Mouse (Mus musculus): Measurements from ENCODE around the gene Gm10490. TPM values are rescaled to one million over a fixed set of nuclear protein-coding genes. Genes with fewer than 3 reads are reported as not detected.
"Not testable (repeated sequence)": the region's sequence is repeated elsewhere in the genome, so short reads cannot be mapped to it uniquely, and the experiment has no call there.

Gm10490 gene
- total RNA-seq (2021): not detected
- long read RNA-seq: 0 reads

DNA sequence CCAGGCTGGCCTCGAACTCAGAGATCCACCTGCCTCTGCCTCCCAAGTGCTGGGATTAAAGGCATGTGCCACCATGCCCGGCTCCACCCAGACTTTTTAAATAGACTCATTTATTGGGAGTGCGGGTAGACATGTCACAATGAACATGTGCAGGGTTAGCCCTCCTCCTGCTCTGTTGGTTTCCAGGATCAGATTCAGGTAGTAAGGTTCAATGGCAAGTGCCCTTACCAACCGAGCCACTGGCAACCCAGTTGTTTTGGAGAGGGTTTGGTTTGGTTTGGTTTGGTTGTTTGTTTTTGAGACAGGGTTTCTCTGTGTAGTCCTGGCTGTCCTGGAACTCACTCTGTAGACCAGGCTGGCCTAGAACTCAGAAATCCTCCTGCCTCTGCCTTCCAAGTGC lies at the start of gene Gm10490:
TSS of gene Gm10490 (plus strand) at position 301 of the 400 bp plus-strand sequence.
- not testable (repeated sequence) for DNase-seq (ENCODE audit: low spot score in 2 of 2)

DNA sequence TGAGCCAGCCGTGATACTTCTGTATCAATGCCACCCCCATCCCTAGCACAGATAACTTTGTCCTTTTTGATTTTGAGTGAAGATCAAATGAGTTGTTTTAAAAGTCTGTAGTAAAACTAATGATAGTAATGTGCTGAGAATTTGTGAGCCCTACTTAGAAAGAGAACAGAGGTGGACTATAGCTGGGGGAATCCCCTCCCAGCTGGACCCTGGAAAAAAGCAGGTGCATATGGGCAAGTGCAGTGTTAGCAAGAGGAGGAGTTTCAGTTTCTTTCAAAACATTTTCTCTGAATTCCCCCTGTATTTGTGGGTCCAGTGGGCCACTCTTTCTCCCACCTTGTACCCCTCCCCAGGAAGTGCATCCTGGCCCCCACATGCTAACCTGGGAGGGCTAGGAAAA lies 46.2 kb upstream of the Gm10490 start:
- no peak for DNase-seq (ENCODE audit: low spot score in 2 of 2)

DNA sequence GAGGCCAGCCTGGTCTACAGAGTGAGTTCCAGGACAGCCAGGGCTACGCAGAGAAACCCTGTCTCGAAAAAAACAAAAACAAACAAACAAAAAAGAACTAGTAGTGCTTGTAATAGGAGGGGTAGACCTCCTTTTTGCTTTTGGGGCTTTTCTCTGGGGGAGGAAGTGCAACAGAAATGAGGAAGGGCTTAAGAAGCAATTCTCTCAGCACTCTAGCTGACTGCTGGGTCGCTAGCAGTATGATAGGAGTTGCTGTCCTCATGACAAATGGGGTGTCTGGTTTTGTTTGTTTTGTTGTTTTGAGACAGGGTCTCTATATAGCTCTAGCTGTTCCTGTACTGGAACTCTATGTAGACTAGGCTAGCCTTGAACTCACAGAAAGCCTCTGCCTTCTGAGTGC lies 44.8 kb upstream of the Gm10490 start:
- DNase-seq (ENCODE audit: low spot score in 2 of 2): no peak

DNA sequence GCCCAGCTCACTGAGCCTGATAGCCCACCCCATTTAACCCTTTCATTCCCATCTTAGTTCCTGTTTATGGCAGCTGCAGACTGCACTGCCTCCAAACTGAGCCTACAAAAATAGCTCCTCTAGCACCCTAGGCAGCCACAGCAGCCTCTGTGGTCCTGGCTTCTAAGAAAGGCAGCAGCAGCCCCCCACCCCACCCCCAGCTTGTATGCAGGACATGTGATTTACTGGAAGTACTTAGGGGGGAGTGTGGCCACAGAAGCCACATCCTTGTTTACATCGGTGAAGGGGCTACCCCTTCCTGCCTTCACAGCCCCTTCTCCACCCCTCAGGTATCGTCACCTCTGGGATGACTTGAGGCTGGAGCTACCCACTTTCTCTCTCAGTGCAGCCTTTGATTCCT lies 44.0 kb upstream of the Gm10490 start:
- DNase-seq (ENCODE audit: low spot score in 2 of 2): no peak

DNA sequence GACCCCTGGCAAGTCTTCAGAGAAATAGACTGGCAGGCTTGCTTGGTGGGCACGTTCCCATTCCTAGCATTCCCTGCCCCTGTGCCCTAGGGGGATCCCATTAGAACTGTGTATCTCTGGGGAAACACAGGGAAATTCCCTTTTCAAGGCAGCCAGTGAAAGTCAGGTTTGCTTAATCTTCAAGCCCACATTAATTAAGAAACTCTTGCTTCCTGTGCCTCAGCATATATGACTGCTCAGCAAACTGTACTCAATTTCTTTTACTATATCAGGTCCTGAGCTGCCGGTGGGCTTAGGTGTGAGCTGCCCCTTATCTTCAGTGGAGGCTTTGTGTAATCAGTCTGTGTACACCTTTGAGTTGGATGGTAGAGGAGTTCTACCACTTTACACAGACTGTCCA lies 43.6 kb upstream of the Gm10490 start:
- no peak for DNase-seq (ENCODE audit: low spot score in 2 of 2)

DNA sequence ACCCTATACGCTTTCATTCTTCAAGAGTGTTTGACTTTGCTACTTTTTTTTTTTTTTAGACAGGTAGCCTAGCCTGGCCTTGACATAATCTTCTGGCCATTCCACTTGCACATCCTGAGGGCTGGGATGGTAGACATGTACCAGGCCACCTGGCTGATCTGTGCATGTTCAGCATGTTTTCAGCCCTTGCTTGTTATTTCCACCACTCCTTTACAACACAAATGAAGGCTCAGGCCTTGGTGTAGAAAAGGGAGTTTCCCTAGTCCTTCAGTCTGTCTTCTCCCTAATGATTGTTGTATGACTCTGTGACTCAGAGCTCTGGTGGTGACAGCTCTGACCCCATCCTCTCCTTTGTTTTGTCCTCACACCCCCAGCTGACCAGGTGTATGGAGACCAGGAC lies 42.2 kb upstream of the Gm10490 start:
- no peak for DNase-seq (ENCODE audit: low spot score in 2 of 2)

DNA sequence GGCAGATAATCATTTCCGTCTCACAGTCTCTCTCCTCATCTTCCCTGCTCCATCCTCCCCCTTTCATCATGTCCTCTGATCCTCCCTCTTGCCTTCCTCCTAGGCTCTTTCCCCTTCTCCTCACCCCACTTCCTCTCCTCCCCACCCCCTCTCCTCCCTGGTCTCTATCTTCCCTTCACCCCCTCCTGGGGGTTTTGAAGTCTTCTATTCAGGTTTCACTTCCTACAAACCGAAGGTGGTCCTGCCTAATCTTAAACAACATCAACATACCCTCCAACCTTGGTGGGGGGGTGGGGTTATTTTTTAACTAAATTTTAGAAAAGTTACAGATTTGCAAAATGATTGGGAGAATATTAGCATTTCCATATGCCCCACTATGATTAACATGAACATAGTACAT lies 40.8 kb upstream of the Gm10490 start:
- DNase-seq (ENCODE audit: low spot score in 2 of 2): no peak

DNA sequence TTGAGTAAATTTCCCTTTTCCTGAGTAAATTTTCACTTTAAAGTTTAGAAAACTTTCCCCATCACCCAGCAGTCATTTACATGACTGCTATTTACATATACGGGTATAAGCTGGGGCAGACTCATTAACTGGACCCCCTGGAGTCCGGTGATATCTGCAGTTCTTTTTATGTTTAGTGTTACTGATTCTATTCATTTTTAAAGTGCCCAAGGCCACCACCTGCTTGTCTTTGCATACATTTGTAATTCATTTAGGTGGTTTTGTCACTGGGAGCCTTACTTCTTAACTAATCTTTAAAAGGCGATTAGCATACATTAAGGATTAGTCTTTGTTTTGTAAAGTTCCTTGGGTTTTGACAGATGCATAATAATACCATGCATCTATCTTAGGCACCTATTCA lies 39.5 kb upstream of the Gm10490 start:
- no peak for DNase-seq (ENCODE audit: low spot score in 2 of 2)

DNA sequence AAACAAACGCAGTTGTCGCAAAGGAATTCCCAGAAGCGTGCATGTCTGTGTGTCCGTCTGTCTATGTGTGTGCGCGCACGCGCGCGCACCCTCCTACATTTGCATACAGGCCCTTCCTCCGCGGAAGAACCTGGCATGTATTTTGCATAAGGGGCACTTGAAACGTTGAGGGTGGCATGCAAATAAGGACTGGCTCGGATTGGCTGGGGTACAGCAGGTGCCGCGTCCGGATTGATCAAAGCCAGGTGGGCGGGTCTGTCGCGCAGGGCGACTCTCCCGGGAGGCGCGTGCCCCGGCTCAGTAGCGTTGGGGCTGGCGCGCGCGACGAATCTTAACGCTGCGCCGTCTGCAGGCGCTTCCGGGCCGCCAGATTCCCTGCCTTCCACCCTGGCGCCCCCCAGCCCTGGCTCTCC lies 31.3 kb upstream of the Gm10490 start, which contains the start of gene Pim2:
TSS of gene Pim2 (plus strand) at position 256 of the 413 bp plus-strand sequence.
- DNase-seq (ENCODE audit: low spot score in 2 of 2): peak; percentile 72 to 78

DNA sequence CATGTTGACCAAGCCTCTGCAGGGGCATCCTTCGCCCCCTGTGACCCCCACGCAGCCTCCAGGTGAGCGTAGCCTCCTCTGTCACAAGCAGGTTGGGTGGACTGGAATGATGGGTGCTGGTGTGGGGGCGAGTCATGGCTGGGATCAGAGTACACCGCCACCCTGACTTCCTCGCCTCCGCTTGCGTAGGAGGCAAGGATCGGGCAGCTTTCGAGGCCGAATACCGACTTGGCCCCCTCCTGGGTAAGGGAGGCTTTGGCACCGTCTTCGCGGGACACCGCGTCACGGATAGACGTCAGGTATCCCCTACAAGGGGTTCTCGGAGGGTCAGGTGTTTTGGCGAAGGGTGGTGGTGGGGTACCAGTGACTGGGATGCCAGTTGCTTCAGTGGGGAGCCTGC lies 30.8 kb upstream of the Gm10490 start:
- peak in 1 of 2 experiments; percentile 36 for DNase-seq (ENCODE audit: low spot score in 2 of 2)

DNA sequence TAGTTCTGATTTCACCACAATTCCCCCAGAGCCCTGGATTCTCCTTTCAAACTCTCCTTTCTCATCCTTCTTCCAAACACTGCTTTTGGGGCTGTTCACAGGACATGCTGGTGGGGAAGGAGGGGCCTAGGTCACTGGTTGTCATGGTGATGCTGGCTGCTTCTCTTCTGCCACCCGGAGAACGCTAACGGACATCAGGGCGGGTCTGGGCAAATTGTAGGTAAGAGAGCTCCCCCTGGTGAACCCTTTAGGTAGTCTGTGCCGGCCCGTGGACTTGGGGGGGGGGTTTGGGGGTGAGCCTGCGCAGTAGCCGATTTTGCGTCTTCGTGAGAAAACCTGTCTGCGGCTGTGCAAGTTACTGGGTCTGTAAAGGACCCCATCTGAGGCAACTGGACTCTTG lies 29.5 kb upstream of the Gm10490 start:
- peak; percentile 51 to 66 for DNase-seq (ENCODE audit: low spot score in 2 of 2)

DNA sequence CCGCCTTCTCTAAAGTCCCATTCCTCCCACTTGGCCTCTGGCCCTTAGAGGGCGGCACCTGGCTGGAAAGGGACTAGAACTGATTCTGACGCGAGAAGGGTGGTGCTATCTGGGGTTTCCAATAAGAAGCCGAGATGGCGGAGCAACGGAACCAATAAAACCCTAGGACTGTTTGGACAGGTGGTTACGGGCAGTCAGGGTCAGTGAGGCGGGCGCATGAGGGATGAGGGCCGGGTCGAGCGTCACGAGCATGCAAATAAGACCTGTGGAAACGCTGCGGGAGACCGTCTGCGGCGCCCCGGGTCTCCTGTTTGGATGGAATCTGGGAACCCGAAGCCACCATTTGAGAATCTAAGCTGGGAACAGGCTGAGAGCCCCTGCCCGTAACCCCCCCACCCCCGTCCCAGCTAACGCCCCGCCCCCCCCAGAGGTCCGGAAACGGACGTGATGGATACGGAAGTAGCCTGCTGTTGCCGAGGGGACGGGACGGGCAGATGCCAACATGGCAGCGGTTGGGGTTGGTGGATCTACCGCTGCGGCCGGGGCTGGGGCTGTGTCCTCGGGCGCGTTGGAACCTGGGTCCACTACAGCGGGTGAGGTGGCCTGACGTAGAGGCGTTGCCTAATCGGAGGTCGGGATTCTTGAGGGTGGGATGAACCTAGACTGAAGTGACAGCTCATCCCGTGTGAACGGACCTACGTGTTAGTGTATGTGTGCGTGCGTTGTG lies 25.3 kb upstream of the Gm10490 start, which contains the start of gene Slc35a2:
TSS of gene Slc35a2 (plus strand) at position 188 of the 727 bp plus-strand sequence.
- peak; percentile 64 to 74 for DNase-seq (ENCODE audit: low spot score in 2 of 2)

DNA sequence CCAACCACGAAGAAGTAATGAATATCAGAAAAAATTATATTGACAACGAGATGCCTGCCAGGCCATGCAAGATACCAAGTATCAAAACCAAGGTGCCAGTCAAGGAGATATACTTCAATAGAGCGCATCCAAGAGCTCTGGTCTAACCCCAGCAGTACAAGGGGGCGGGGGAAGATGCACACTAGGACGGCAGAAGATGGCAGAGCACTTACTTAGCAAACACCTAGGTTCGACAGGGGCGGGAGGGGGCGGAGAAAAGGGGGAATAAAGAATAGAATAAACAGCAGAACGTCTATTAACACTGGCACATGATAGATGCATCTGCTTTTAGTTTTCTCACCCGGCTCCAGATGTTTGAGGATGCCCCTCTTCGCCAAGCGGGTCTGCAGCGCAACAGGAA lies 11.1 kb upstream of the Gm10490 start:
- no peak for DNase-seq (ENCODE audit: low spot score in 2 of 2)

DNA sequence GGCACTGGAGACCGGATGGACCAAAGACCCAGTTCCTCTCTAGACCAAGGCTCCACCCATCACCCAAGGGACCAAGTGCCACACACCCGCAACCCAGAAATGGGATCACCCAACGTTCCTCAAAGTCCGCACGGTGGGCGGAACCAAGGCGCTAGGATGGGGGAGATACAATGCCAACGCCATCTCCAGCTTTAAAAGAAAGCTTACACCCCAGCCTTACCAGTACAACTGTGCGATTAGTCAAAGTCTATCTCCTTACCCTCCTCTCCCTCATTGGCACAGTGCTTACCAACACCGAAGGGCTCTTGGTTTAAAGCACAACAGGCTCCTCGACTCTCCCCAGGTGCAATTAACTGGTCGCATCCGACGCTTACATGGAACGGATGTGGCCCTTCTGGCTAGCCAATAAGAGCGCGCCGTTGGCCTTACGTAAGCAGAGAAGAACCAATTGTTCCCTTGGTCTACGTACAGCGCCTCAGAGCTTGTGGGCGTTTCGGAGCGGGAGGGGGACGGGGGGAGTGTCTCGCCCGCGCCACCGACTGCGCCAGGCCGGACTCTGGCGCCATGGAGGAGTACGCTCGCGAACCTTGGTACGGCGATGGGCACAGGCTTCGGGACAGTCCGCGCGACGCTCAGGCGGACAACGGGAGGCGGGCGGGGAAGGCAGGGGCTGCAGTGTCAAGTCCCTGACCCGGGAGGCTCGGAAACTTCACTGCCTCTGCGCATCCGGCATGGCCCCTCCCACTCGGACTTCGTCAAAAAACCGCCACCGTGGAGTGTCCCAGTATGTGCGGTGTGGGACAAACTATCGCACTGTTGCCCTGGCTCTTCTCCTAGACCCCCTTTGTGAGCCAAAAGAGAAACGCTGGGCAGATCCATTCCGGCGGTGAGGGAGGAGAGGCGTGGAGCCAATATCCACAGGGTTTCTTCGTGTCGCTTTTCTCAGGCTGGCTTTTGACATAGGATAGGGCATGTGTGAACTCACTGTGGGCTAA lies 10.2 kb upstream of the Gm10490 start, which contains the start of the genes Pqbp1 and Timm17b:
TSS of gene Pqbp1 (minus strand) at position 390 of the 995 bp plus-strand sequence.
TSS of gene Timm17b (plus strand) at position 478 of the 995 bp plus-strand sequence.
- DNase-seq (ENCODE audit: low spot score in 2 of 2): peak; percentile 72 to 81

DNA sequence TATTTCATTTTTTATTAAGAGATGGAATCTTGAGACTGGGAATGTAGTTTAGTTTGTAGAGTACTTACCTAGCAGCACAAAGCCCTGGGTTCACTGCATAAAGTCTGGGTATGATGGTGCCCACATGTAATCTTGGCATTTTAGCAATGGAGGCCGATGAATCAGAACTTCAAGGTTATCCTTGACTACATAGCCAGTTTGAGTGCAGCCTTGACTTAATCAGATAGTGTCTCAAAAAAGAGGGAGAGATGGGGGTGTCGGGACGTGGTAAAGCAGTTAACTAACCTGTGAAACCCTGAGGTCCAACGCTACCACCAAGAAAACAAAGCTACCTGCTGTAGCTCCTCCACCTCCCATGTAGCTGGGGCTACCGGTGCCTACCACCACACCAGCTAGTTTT lies 4.9 kb upstream of the Gm10490 start:
- no peak for DNase-seq (ENCODE audit: low spot score in 2 of 2)

DNA sequence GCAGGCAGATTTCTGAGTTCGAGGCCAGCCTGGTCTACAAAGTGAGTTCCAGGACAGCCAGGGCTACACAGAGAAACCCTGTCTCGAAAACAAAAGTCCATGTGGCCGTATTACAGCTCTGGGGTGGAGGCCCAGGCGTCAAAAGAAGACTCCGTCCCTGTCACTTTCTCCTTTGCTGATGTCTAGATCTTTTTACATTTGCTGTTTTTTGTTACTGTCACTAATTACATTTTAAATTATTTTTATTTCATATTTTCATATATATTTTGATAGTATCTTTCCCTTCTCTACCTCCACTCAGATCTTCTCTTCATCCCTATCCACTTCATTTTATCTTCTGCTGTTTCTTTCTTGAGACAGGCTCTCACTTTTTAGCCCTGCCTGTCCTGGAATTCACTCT lies 1.6 kb upstream of the Gm10490 start, which contains the start of gene Gm10491:
TSS of gene Gm10491 (minus strand) at position 101 of the 400 bp plus-strand sequence.
- no peak for DNase-seq (ENCODE audit: low spot score in 2 of 2)

DNA sequence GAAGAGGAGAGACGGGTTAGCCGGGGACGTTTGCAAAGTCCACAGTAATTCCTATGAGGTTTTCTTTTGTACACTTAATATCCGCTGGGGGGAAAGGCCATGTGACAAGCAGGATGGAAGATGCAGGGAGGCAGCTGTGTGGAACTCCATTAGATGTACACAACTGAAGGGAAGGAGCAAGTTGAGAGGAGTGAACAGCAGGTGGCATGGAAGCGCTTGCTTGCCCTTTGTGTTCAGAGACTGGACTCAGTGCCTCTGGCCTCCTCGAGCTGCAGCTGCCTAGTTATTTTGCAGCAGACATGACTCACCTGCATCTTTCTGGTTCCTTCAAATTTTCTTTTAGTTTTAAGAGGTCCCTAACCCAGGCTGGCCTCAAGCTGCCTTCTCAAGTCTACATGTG lies 1.1 kb downstream of the Gm10490 start:
- no peak for DNase-seq (ENCODE audit: low spot score in 2 of 2)

DNA sequence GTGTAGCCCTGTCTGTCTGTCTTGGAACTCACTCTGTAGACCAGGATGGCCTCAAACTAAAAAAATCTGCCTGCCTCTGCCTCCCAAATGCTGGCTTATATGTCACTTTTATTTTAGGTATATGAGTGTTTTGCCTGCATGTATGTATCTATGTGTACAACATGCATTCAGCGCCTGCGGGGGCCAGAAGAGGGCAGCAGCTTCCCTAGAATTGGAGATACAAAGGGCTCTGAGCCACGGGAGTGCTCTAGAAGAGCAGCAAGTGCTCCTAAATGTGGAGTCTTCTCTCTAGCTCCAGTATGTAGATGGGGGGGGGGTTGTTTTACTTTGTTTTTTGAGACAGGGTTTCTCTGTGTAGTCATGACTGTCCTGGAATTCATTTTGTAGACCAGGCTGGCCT lies 6.3 kb downstream of the Gm10490 start:
- DNase-seq (ENCODE audit: low spot score in 2 of 2): peak in 1 of 2 experiments; percentile 46

DNA sequence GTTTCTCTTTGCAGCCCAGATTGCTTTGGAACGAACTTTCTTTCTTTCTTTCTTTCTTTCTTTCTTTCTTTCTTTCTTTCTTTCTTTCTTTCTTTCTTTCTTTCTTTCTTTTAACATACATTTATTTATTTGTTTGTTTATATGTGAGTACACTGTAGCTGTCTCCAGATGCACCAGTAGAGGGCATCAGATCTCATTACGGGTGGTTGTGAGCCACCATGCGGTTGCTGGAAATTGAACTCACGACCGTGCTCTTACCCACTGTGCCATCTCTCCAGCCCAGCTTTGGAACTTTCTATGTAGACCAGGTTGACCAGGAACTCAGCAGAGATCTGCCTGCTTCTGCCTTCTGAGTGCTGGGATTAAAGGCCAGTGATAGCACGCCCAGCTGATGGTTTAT lies 8.6 kb downstream of the Gm10490 start:
- not testable (repeated sequence) for DNase-seq (ENCODE audit: low spot score in 2 of 2)

DNA sequence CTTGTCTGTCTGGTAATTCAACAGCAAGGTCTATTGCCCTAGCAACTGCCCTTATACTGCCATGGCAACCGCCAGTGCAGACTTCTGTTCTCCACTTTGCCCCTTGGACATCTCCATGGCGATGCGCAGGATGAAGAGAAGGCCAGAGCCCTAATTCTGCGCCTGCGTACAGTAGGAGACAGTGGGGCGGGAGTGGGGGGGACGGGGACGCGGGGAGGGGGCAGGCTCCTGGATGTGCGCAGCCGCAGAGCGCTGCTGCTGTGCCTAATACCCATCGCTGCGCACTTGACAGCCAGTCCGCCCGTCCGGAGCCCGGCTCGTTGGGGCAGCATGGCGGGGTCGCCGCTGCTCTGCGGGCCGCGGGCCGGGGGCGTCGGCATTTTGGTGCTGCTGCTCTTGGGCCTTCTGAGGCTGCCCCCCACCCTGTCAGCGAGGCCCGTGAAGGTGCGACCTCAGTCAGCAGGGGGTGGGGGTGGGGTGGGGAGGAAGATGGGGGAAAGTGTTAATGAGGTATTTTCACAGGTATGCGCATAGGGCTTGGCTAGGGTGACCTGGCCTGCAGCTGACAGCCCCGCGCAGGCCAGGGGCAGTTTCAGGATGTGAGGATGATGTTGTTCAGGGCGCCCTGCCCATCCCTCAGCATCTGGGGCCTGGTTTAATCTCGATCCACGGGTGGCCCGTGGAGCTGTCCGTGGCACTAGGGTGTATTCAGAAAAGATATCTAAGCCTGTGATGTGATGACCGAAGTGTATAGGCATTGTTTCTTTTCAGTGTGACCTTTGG lies 10.4 kb downstream of the Gm10490 start, which contains the start of gene Pcsk1n:
TSS of gene Pcsk1n (plus strand) at position 222 of the 783 bp plus-strand sequence.
- peak; percentile 46 to 63 for DNase-seq (ENCODE audit: low spot score in 2 of 2)

DNA sequence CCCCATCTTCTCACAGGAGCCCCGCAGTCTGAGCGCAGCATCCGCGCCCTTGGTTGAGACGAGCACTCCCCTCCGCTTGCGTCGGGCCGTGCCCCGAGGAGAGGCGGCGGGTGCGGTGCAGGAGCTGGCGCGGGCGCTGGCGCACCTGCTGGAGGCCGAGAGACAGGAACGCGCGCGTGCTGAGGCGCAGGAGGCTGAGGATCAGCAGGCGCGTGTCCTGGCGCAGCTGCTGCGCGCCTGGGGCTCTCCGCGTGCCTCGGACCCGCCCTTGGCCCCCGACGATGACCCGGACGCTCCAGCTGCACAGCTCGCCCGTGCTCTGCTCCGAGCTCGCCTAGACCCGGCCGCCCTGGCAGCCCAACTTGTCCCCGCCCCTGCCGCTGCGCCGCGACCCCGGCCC lies 12.7 kb downstream of the Gm10490 start:
- DNase-seq (ENCODE audit: low spot score in 2 of 2): peak in 1 of 2 experiments; percentile 5
